Comparison of ENCODE assay signal across 8 mouse cellular contexts in genomic region chr2:37776016-37776415, GRCm38 (mm10). TPM values are rescaled to one million over a fixed set of nuclear protein-coding genes. Genes with fewer than 3 reads are reported as not detected.
DNase-seq lines count a peak whose midpoint lies in the region; ATAC-seq lines count a peak whose summit lies in the region.

Gene Crb2, plus strand, starts transcription at chr2:37776249.

- no peak for ATAC-seq in heart, embryonic 16.5 days (replicated peaks; ENCODE audit: extremely low read depth, insufficient read depth, low FRiP score)
- peak; percentile 35 for ATAC-seq in embryonic facial prominence, embryonic 11.5 days (replicated peaks; ENCODE audit: insufficient number of reproducible peaks, low FRiP score, low TSS enrichment, low read depth)
- ATAC-seq in neural tube, embryonic 12.5 days (ENCODE audit: low FRiP score, low read depth), result peak; percentile 10; the same call in 1 of the 2 replicates
- no peak for ATAC-seq in granulocyte monocyte progenitor cell, adult 5-6 weeks (replicated peaks; ENCODE audit: poor library complexity, severe bottlenecking)

- DNase-seq in heart, adult 11 months, result no peak
- DNase-seq in embryonic facial prominence, embryonic 11.5 days (ENCODE audit: low spot score), result peak; percentile 71
- peak; percentile 82 for DNase-seq in limb, embryonic 10.5 days (ENCODE audit: low spot score)
- DNase-seq in urinary bladder, adult 18-20 months (ENCODE audit: low spot score in 2 of 2), result no peak
- no peak for DNase-seq in urinary bladder, postnatal 36 days (ENCODE audit: low spot score in 2 of 2)

- H3K4me3 ChIP-seq in heart, embryonic 16.5 days (ENCODE audit: low read length), result peak within 1 kb of the TSS; percentile 35
- H3K4me3 ChIP-seq in embryonic facial prominence, embryonic 11.5 days (ENCODE audit: low read depth, low read length), result peak within 1 kb of the TSS; percentile 33
- peak within 1 kb of the TSS; percentile 50 for H3K4me3 ChIP-seq in limb, embryonic 10.5 days
- peak within 1 kb of the TSS; percentile 38 for H3K4me3 ChIP-seq in neural tube, embryonic 12.5 days

- peaks cover 21% of the 10 kb centered on the region for H3K4me1 ChIP-seq in heart, embryonic 16.5 days (ENCODE audit: control insufficient read depth, insufficient read depth, low read length)
- H3K4me1 ChIP-seq in embryonic facial prominence, embryonic 11.5 days (ENCODE audit: control insufficient read depth, insufficient read depth, low read length), result peaks cover 11% of the 10 kb centered on the region
- H3K4me1 ChIP-seq in limb, embryonic 10.5 days, result peaks cover 53% of the 10 kb centered on the region
- H3K4me1 ChIP-seq in neural tube, embryonic 12.5 days, result peaks cover 53% of the 10 kb centered on the region

- WGBS in heart, embryonic 16.5 days, result 6% methylated on average over 18 of the region's 18 CpGs
- under 1% methylated on average over 18 of the region's 18 CpGs for WGBS in embryonic facial prominence, embryonic 11.5 days
- WGBS in limb, embryonic 10.5 days, result 1% methylated on average over 18 of the region's 18 CpGs
- under 1% methylated on average over 18 of the region's 18 CpGs for WGBS in neural tube, embryonic 12.5 days

- H3K27me3 ChIP-seq in heart, embryonic 16.5 days (ENCODE audit: control insufficient read depth, insufficient read depth, low read length), result peaks cover 8% of the 10 kb centered on the region
- no peaks in the 10 kb centered on the region; the same call in 1 of the 2 replicates for H3K27me3 ChIP-seq in embryonic facial prominence, embryonic 11.5 days (ENCODE audit: control insufficient read depth, insufficient read depth, low read length)
- peaks cover 43% of the 10 kb centered on the region for H3K27me3 ChIP-seq in limb, embryonic 10.5 days (ENCODE audit: low read depth, poor library complexity, severe bottlenecking)
- no peaks in the 10 kb centered on the region for H3K27me3 ChIP-seq in neural tube, embryonic 12.5 days (replicated peaks)

- no peaks in the 10 kb centered on the region for H3K9me3 ChIP-seq in heart, embryonic 16.5 days (replicated peaks; ENCODE audit: control insufficient read depth, low read length)
- no peaks in the 10 kb centered on the region for H3K9me3 ChIP-seq in embryonic facial prominence, embryonic 11.5 days (replicated peaks; ENCODE audit: control insufficient read depth, low read length)
- no peaks in the 10 kb centered on the region for H3K9me3 ChIP-seq in limb, embryonic 10.5 days (replicated peaks)
- no peaks in the 10 kb centered on the region for H3K9me3 ChIP-seq in neural tube, embryonic 12.5 days

- H3K27ac ChIP-seq in heart, embryonic 16.5 days (ENCODE audit: low read length), result no peak within 1 kb of the TSS
- no peak within 1 kb of the TSS; the same call in 1 of the 2 replicates for H3K27ac ChIP-seq in embryonic facial prominence, embryonic 11.5 days (replicated peaks; ENCODE audit: low read depth, low read length)
- peak within 1 kb of the TSS; percentile 53; the same call in 1 of the 2 replicates for H3K27ac ChIP-seq in limb, embryonic 10.5 days
- 0 out of 2 replicates have a peak within 1 kb of the TSS, but pooled peaks have one; percentile 26 for H3K27ac ChIP-seq in neural tube, embryonic 12.5 days

- no peaks in the 10 kb centered on the region for H3K36me3 ChIP-seq in heart, embryonic 16.5 days (ENCODE audit: control insufficient read depth, insufficient read depth)
- H3K36me3 ChIP-seq in embryonic facial prominence, embryonic 11.5 days (replicated peaks; ENCODE audit: control insufficient read depth, insufficient read depth, low read depth, low read length), result no peaks in the 10 kb centered on the region
- no peaks in the 10 kb centered on the region for H3K36me3 ChIP-seq in limb, embryonic 10.5 days
- H3K36me3 ChIP-seq in neural tube, embryonic 12.5 days, result no peaks in the 10 kb centered on the region

- H3K9ac ChIP-seq in heart, embryonic 16.5 days (ENCODE audit: low read length), result peak within 1 kb of the TSS; percentile 18; the same call in 1 of the 2 replicates
- peak within 1 kb of the TSS; percentile 60 for H3K9ac ChIP-seq in embryonic facial prominence, embryonic 11.5 days (replicated peaks; ENCODE audit: low read length)
- H3K9ac ChIP-seq in neural tube, embryonic 12.5 days, result peak within 1 kb of the TSS; percentile 45

- peak within 1 kb of the TSS; percentile 57 for H3K4me2 ChIP-seq in heart, embryonic 16.5 days (ENCODE audit: low read depth, low read length)
- H3K4me2 ChIP-seq in embryonic facial prominence, embryonic 11.5 days (ENCODE audit: low read depth, low read length), result peak within 1 kb of the TSS; percentile 69
- H3K4me2 ChIP-seq in neural tube, embryonic 12.5 days (replicated peaks), result peak within 1 kb of the TSS; percentile 61

RNA-seq across cellular contexts. Expression of gene Crb2, which starts in this region (rescaled TPM):
- 0.87 and 1.2 TPM in 2 replicates for polyA plus RNA-seq in heart, embryonic 16.5 days (2015; fragmentation: Nextera tagmentation; extraction: Ambion mirVana)
- 2.7 and 3.0 TPM in 2 replicates for polyA plus RNA-seq in embryonic facial prominence, embryonic 11.5 days (2014; fragmentation: Nextera tagmentation; extraction: Ambion mirVana)
- 2.1 and 4.3 TPM in 2 replicates for polyA plus RNA-seq in limb, embryonic 10.5 days (2016; fragmentation: Nextera tagmentation; extraction: Ambion mirVana)
- 9.1 and 9.5 TPM in 2 replicates for polyA plus RNA-seq in neural tube, embryonic 12.5 days (2016; fragmentation: Nextera tagmentation; extraction: Ambion mirVana)
- total RNA-seq in granulocyte monocyte progenitor cell, adult 5-6 weeks (2014; fragmentation: Nextera tagmentation), result not detected in 2 replicates
- total RNA-seq in granulocyte monocyte progenitor cell, adult 5-6 weeks (2017), result not detected in 2 replicates

Comparison
In these comparisons a context has a peak if more than half of its experiments do, and no peak if none do; other contexts are left out.
1. ATAC-seq: peak in embryonic facial prominence, embryonic 11.5 days (single experiment) and neural tube, embryonic 12.5 days (single experiment); none in heart, embryonic 16.5 days (single experiment) and granulocyte monocyte progenitor cell, adult 5-6 weeks (single experiment).
2. H3K27ac ChIP-seq: peak in limb, embryonic 10.5 days (single experiment) and neural tube, embryonic 12.5 days (single experiment); none in heart, embryonic 16.5 days (single experiment) and embryonic facial prominence, embryonic 11.5 days (single experiment).
3. DNase-seq: peak in embryonic facial prominence, embryonic 11.5 days (single experiment) and limb, embryonic 10.5 days (single experiment); none in heart, adult 11 months (single experiment), urinary bladder, adult 18-20 months (0 of 2) and urinary bladder, postnatal 36 days (0 of 2).
4. Peak in every context shown above with its lines, with median percentiles within 50 percentile points of each other: H3K4me2 ChIP-seq, H3K4me3 ChIP-seq and H3K9ac ChIP-seq.